Mouse (Mus musculus): ENCODE results near the gene Acp4. TPM values are rescaled to one million over a fixed set of nuclear protein-coding genes. Genes with fewer than 3 reads are reported as not detected.

Gene Acp4
- polyA plus RNA-seq, 1 experiment from 2014 or later, result 0.96 TPM

Other genes with a start within 250 kb of the Acp4 start
- gene Klk1b26, start 245.2 kb downstream of the Acp4 start, polyA plus RNA-seq (2014; fragmentation: Nextera tagmentation; extraction: Ambion mirVana), result 1.2 and 2.2 TPM in 2 replicates
- not detected in 2 replicates for gene Klk1b27, start 205.1 kb downstream of the Acp4 start, polyA plus RNA-seq (2014; fragmentation: Nextera tagmentation; extraction: Ambion mirVana)
- gene Klk1b21, start 155.1 kb downstream of the Acp4 start, polyA plus RNA-seq (2014; fragmentation: Nextera tagmentation; extraction: Ambion mirVana), result not detected in 2 replicates
- not detected in 2 replicates for gene Klk1b22, start 144.7 kb downstream of the Acp4 start, polyA plus RNA-seq (2014; fragmentation: Nextera tagmentation; extraction: Ambion mirVana)
- gene Klk1b16, start 120.6 kb downstream of the Acp4 start, polyA plus RNA-seq (2014; fragmentation: Nextera tagmentation; extraction: Ambion mirVana), result not detected in 2 replicates
- gene Klk1b24, start 69.1 kb downstream of the Acp4 start, polyA plus RNA-seq (2014; fragmentation: Nextera tagmentation; extraction: Ambion mirVana), result not detected in 2 replicates
- not detected in 2 replicates for gene Klk1b3, start 59.2 kb downstream of the Acp4 start, polyA plus RNA-seq (2014; fragmentation: Nextera tagmentation; extraction: Ambion mirVana)
- not detected in 2 replicates for gene Klk1b4, start 49.9 kb downstream of the Acp4 start, polyA plus RNA-seq (2014; fragmentation: Nextera tagmentation; extraction: Ambion mirVana)
- gene Klk1b5, start 41.4 kb downstream of the Acp4 start, polyA plus RNA-seq (2014; fragmentation: Nextera tagmentation; extraction: Ambion mirVana), result not detected in 2 replicates
- not detected in 2 replicates for gene Klk1, start 32.0 kb downstream of the Acp4 start, polyA plus RNA-seq (2014; fragmentation: Nextera tagmentation; extraction: Ambion mirVana)
- not detected in 2 replicates for gene Gm36864, start 21.2 kb downstream of the Acp4 start, polyA plus RNA-seq (2014; fragmentation: Nextera tagmentation; extraction: Ambion mirVana)
- 0.83 and 1.1 TPM in 2 replicates for gene 1700028J19Rik, start 10.7 kb downstream of the Acp4 start, polyA plus RNA-seq (2014; fragmentation: Nextera tagmentation; extraction: Ambion mirVana)
- gene 2410002F23Rik, start 10.7 kb downstream of the Acp4 start, polyA plus RNA-seq (2014; fragmentation: Nextera tagmentation; extraction: Ambion mirVana), result 117 and 144 TPM in 2 replicates
- gene Gm15517, start 4.1 kb upstream of the Acp4 start, polyA plus RNA-seq (2014; fragmentation: Nextera tagmentation; extraction: Ambion mirVana), result not detected in 2 replicates
- gene Clec11a, start 49.5 kb upstream of the Acp4 start, polyA plus RNA-seq (2014; fragmentation: Nextera tagmentation; extraction: Ambion mirVana), result 27.3 and 34.6 TPM in 2 replicates
- gene Shank1, start 52.9 kb upstream of the Acp4 start, polyA plus RNA-seq (2014; fragmentation: Nextera tagmentation; extraction: Ambion mirVana), result 3.6 and 3.7 TPM in 2 replicates
- 2.4 and 2.6 TPM in 2 replicates for gene Syt3, start 126.7 kb upstream of the Acp4 start, polyA plus RNA-seq (2014; fragmentation: Nextera tagmentation; extraction: Ambion mirVana)
- 0.33 and 0.80 TPM in 2 replicates for gene 1700008O03Rik, start 128.4 kb upstream of the Acp4 start, polyA plus RNA-seq (2014; fragmentation: Nextera tagmentation; extraction: Ambion mirVana)
- gene Lrrc4b, start 171.6 kb upstream of the Acp4 start, polyA plus RNA-seq (2014; fragmentation: Nextera tagmentation; extraction: Ambion mirVana), result 1.8 and 2.1 TPM in 2 replicates
- gene Aspdh, start 208.0 kb upstream of the Acp4 start, polyA plus RNA-seq (2014; fragmentation: Nextera tagmentation; extraction: Ambion mirVana), result 0.43 and 0.47 TPM in 2 replicates
- 91.2 and 92.8 TPM in 2 replicates for gene Josd2, start 210.6 kb upstream of the Acp4 start, polyA plus RNA-seq (2014; fragmentation: Nextera tagmentation; extraction: Ambion mirVana)
- gene Emc10, start 239.2 kb upstream of the Acp4 start, polyA plus RNA-seq (2014; fragmentation: Nextera tagmentation; extraction: Ambion mirVana), result 140 and 145 TPM in 2 replicates
- 5.4 and 10.7 TPM in 2 replicates for gene Fam71e1, start 239.2 kb upstream of the Acp4 start, polyA plus RNA-seq (2014; fragmentation: Nextera tagmentation; extraction: Ambion mirVana)